Mouse (Mus musculus) MEL (cell line): ENCODE data around the gene Pdpn. TPM values are rescaled to one million over a fixed set of nuclear protein-coding genes. Genes with fewer than 3 reads are reported as not detected.
A peak's percentile ranks its signal among the peaks of the same experiment; 100 is the strongest.

ENCODE experiments used
- DNase-seq: peaks from one replicate; pipeline ENCODE4 v3.0.0; 2011; ENCODE audit warnings: low read depth, low spot score
- H3K27ac ChIP-seq: 2 replicates; pipeline ENCODE4 v1.5.1; 2012; ENCODE audit warnings: low read depth, mild to moderate bottlenecking, control low read depth, low read length, moderate library complexity; ENCODE audit not compliant: control insufficient read depth
- H3K27me3 ChIP-seq, 2 experiments: fragments of 150-350 bp in 1 of 2; sonication (generic) in 1 of 2; 2 replicates each; pipeline ENCODE4 v1.6.1; 2012; ENCODE audit warnings: low read length in 2 of 2, mild to moderate bottlenecking in 2 of 2, improper control_type of control experiment in 1 of 2, moderate library complexity in 1 of 2; ENCODE audit not compliant: insufficient read depth in 2 of 2, control insufficient read depth in 1 of 2
- H3K36me3 ChIP-seq, 2 experiments: 2 replicates each; pipeline ENCODE4 v1.6.1; 2012 to 2014; ENCODE audit warnings: low read length in 2 of 2, improper control_type of control experiment in 1 of 2, inconsistent platforms in 1 of 2, mild to moderate bottlenecking in 1 of 2; ENCODE audit not compliant: insufficient read depth in 2 of 2, control insufficient read depth in 1 of 2
- H3K4me1 ChIP-seq, 2 experiments: fragments of 150-350 bp in 1 of 2; sonication (generic) in 1 of 2; 2 replicates each; pipeline ENCODE4 v1.6.1; 2012; ENCODE audit warnings: low read length in 2 of 2, improper control_type of control experiment in 1 of 2, mild to moderate bottlenecking in 1 of 2; ENCODE audit not compliant: insufficient read depth in 2 of 2, control insufficient read depth in 1 of 2
- H3K4me3 ChIP-seq, 2 experiments: fragments of 150-350 bp in 1 of 2; sonication (generic) in 1 of 2; 2 replicates each; pipeline ENCODE4 v1.5.1; 2012; ENCODE audit warnings: low read depth in 2 of 2, low read length in 2 of 2, mild to moderate bottlenecking in 2 of 2, moderate library complexity in 2 of 2, control low read depth in 1 of 2, improper control_type of control experiment in 1 of 2; ENCODE audit not compliant: control insufficient read depth in 1 of 2, insufficient read depth in 1 of 2
- H3K79me2 ChIP-seq: 2 replicates; pipeline ENCODE4 v1.6.1; 2012; ENCODE audit warnings: mild to moderate bottlenecking, low read length, moderate library complexity; ENCODE audit not compliant: control insufficient read depth, poor library complexity, insufficient read depth
- H3K9ac ChIP-seq: 2 replicates; pipeline ENCODE4 v1.6.1; 2012; ENCODE audit warnings: low read depth, mild to moderate bottlenecking, control low read depth, low read length, moderate library complexity; ENCODE audit not compliant: control insufficient read depth, poor library complexity, severe bottlenecking
- H3K9me3 ChIP-seq: fragments of 150-350 bp; sonication (generic); replicated peaks from 2 replicates; pipeline ENCODE4 v1.6.1; 2012; ENCODE audit warnings: mild to moderate bottlenecking, low read length, improper control_type of control experiment, moderate library complexity; ENCODE audit not compliant: insufficient read depth
- CHD2 ChIP-seq: IDR thresholded peaks from 2 replicates; pipeline ENCODE4 v1.6.1; 2011; ENCODE audit warnings: low read length, improper control_type of control experiment
- CTCF ChIP-seq, 3 experiments: IDR thresholded peaks in 2 of 3; conservative IDR thresholded peaks in 1 of 3; 2 replicates each; pipeline ENCODE4 v1.5.1; 2011 to 2012; ENCODE audit warnings: low read length in 3 of 3, low read depth in 2 of 3, mild to moderate bottlenecking in 2 of 3, improper control_type of control experiment in 1 of 3, inconsistent platforms in 1 of 3, mixed read lengths in 1 of 3, moderate library complexity in 1 of 3; ENCODE audit not compliant: control insufficient read depth in 1 of 3, insufficient read depth in 1 of 3, poor library complexity in 1 of 3, severe bottlenecking in 1 of 3
- EP300 ChIP-seq, 2 experiments: IDR thresholded peaks; 2 replicates each; pipeline ENCODE4 v1.6.1; 2011; ENCODE audit warnings: improper control_type of control experiment in 2 of 2, low read length in 2 of 2, low read depth in 1 of 2, mild to moderate bottlenecking in 1 of 2
- GABPA ChIP-seq: IDR thresholded peaks from 2 replicates; pipeline ENCODE4 v1.6.1; 2012; ENCODE audit warnings: low read depth, mild to moderate bottlenecking, inconsistent platforms, low read length, improper control_type of control experiment, moderate library complexity
- HCFC1 ChIP-seq: IDR thresholded peaks from 2 replicates; pipeline ENCODE4 v1.6.1; 2012; ENCODE audit warnings: low read depth, mild to moderate bottlenecking, inconsistent platforms, low read length, improper control_type of control experiment, moderate library complexity
- JUND ChIP-seq: IDR thresholded peaks from 2 replicates; pipeline ENCODE4 v1.6.1; 2011; ENCODE audit warnings: low read depth, mild to moderate bottlenecking, improper control_type of control experiment, low read length
- MAX ChIP-seq: IDR thresholded peaks from 2 replicates; pipeline ENCODE4 v1.6.1; 2011; ENCODE audit warnings: low read length, improper control_type of control experiment
- MAZ ChIP-seq: IDR thresholded peaks from 2 replicates; pipeline ENCODE4 v1.6.1; 2012; ENCODE audit warnings: low read depth, mild to moderate bottlenecking, inconsistent platforms, low read length, improper control_type of control experiment
- MXI1 ChIP-seq: IDR thresholded peaks from 2 replicates; pipeline ENCODE4 v1.6.1; 2011; ENCODE audit warnings: mild to moderate bottlenecking, low read depth, low read length, improper control_type of control experiment
- MYC ChIP-seq: IDR thresholded peaks from 2 replicates; pipeline ENCODE4 v1.6.1; 2011; ENCODE audit warnings: low read depth, mild to moderate bottlenecking, low read length, improper control_type of control experiment, moderate library complexity
- POLR2AphosphoS5 ChIP-seq: IDR thresholded peaks from 2 replicates; pipeline ENCODE4 v1.6.1; 2012; ENCODE audit warnings: low read depth, borderline replicate concordance, mild to moderate bottlenecking, inconsistent platforms, low read length, moderate library complexity, mixed read lengths
- RAD21 ChIP-seq: IDR thresholded peaks from 2 replicates; pipeline ENCODE4 v1.6.1; 2011; ENCODE audit warnings: mild to moderate bottlenecking, low read depth, low read length, improper control_type of control experiment
- RCOR1 ChIP-seq: IDR thresholded peaks from 2 replicates; pipeline ENCODE4 v1.6.1; 2012; ENCODE audit warnings: low read depth, mild to moderate bottlenecking, inconsistent platforms, low read length, improper control_type of control experiment
- SMC3 ChIP-seq: IDR thresholded peaks from 2 replicates; pipeline ENCODE4 v1.6.1; 2011; ENCODE audit warnings: low read depth, low read length, improper control_type of control experiment
- TAL1 ChIP-seq: IDR thresholded peaks from 2 replicates; pipeline ENCODE4 v1.6.1; 2012; ENCODE audit warnings: mild to moderate bottlenecking, inconsistent platforms, low read length, moderate library complexity, mixed read lengths
- UBTF ChIP-seq: IDR thresholded peaks from 2 replicates; pipeline ENCODE4 v1.6.1; 2012; ENCODE audit warnings: low read depth, mild to moderate bottlenecking, inconsistent platforms, low read length, improper control_type of control experiment, moderate library complexity, borderline replicate concordance; ENCODE audit not compliant: insufficient read depth
- ZC3H11A ChIP-seq: IDR thresholded peaks from 2 replicates; pipeline ENCODE4 v1.6.1; 2012; ENCODE audit warnings: low read depth, mild to moderate bottlenecking, inconsistent platforms, low read length, improper control_type of control experiment
- ZKSCAN1 ChIP-seq: IDR thresholded peaks from 2 replicates; pipeline ENCODE4 v1.6.1; 2012; ENCODE audit warnings: low read depth, mild to moderate bottlenecking, inconsistent platforms, low read length, improper control_type of control experiment, moderate library complexity
- polyA plus RNA-seq, 2 experiments: library from polyadenylated mRNA; stranded (reverse) in 1 of 2; unstranded in 1 of 2; fragments of >175 nt in 1 of 2; fragments of >200 nt in 1 of 2; gene quantifications; 2 replicates each; pipeline versions ENCODE4 v1.2.1 to v1.2.4; 2012; ENCODE audit warnings: low replicate concordance in 2 of 2, low read depth in 1 of 2; ENCODE audit not compliant: insufficient read length in 2 of 2, insufficient read depth in 1 of 2, missing spikeins in 1 of 2
- total RNA-seq: library from RNA; depleted of rRNA; stranded (reverse); fragments of 300-350 nt; gene quantifications from 2 replicates; pipeline ENCODE4 v1.2.3, GENCODE M21; 2012

The Pdpn gene
- total and polyA plus RNA-seq, 3 experiments = not detected

GRCm38 (mm10) chr4:143238241-143239031 lies 60.9 kb downstream of the Pdpn start:
- Histone ChIP-seq H3K36me3 (peaks cover 0 to 2% of the 10 kb centered on the region in 2 experiments; a peak in 2 of 4 replicates), H3K79me2 (no peaks in the 10 kb centered on the region), H3K9me3 (no peaks in the 10 kb centered on the region), H3K27me3 (no peaks in the 10 kb centered on the region), H3K9ac (peak overlapping the region; percentile 12; the same call in 1 of the 2 replicates), H3K27ac (no peak overlapping the region), H3K4me1 (peaks cover 0 to 7% of the 10 kb centered on the region in 2 experiments; a peak in 2 of 4 replicates), H3K4me3 (peak overlapping the region; percentile 6 to 22; a peak in 3 of 4 replicates)
- peak; percentile 48 for TF ChIP-seq MAX
- TF ChIP-seq MYC = no peak
- TF ChIP-seq TAL1 = no peak
- TF ChIP-seq RAD21 = peak; percentile 87
- TF ChIP-seq SMC3 = peak; percentile 85
- TF ChIP-seq HCFC1 = no peak
- peak; percentile 52 to 81 (median 79) for TF ChIP-seq CTCF (IDR thresholded peaks at IDR 0.05 in 2 of 3, conservative IDR thresholded peaks at IDR 0.05 in 1 of 3; ENCODE audit: control insufficient read depth in 1 of 3, insufficient read depth in 1 of 3, low read depth in 2 of 3, low read length in 3 of 3, poor library complexity in 1 of 3, severe bottlenecking in 1 of 3)
- peak; percentile 80 for TF ChIP-seq ZC3H11A
- TF ChIP-seq MXI1 = peak; percentile 32; the same call in 1 of the 2 replicates
- DNase-seq = peak; percentile 73

- no peaks in the 10 kb centered on the region for H3K79me2 ChIP-seq
- TF ChIP-seq UBTF (no peak), TAL1 (no peak), MXI1 (no peak), MAZ (no peak), CHD2 (no peak), MYC (no peak), RCOR1 (no peak), ZKSCAN1 (no peak), EP300 (IDR thresholded peaks at IDR 0.05; ENCODE audit: low read depth in 1 of 2, low read length in 2 of 2) (no peak), RAD21 (no peak), SMC3 (no peak), GABPA (no peak), POLR2AphosphoS5 (no peak), JUND (no peak)
- TF ChIP-seq, all 39 proteins: peak for 0
- Histone ChIP-seq H3K36me3 (no peaks in the 10 kb centered on the region), H3K27ac (no peak overlapping the region), H3K9me3 (no peaks in the 10 kb centered on the region), H3K27me3 (no peaks in the 10 kb centered on the region), H3K9ac (no peak overlapping the region), H3K4me3 (no peak overlapping the region), H3K4me1 (peaks cover 0 to 3% of the 10 kb centered on the region in 2 experiments; a peak in 1 of 4 replicates)
- DNase-seq = no peak
These were observed 67.5 kb downstream of the Pdpn start for GRCm38 (mm10) chr4:143231790-143232422.
